Mouse (Mus musculus) megakaryocyte-erythroid progenitor cell, adult 5-6 weeks (primary cell): ENCODE measurements around the gene Mboat2. TPM values are rescaled to one million over a fixed set of nuclear protein-coding genes. Genes with fewer than 3 reads are reported as not detected.

Experiments used
- ATAC-seq: replicated peaks from 2 replicates; pipeline ENCODE4 v1.8.0; 2016; ENCODE audit warnings: mild to moderate bottlenecking, inconsistent platforms; ENCODE audit not compliant: severe bottlenecking, poor library complexity, low FRiP score, low TSS enrichment
- total RNA-seq, 2 experiments: library from RNA; stranded (forward) in 1 of 2; stranded (reverse) in 1 of 2; fragments of 200-1000, 215-1000 nt in 1 of 2; fragments of >200 nt in 1 of 2; fragmentation: Nextera tagmentation in 1 of 2; gene quantifications; 2 replicates each; pipeline ENCODE4 v1.2.3; 2014 to 2017

Gene Mboat2
- 16.7 and 19.5 TPM in 2 replicates for total RNA-seq (2014; fragmentation: Nextera tagmentation)
- 21.3 and 38.1 TPM in 2 replicates for total RNA-seq (2017)

GRCm38 (mm10) chr12:24830766-24831152 is at the start of gene Mboat2:
Gene Mboat2 (plus strand): TSS chr12:24830879.
- peak; percentile 50 for ATAC-seq

GRCm38 (mm10) chr12:24783735-24784134 is 46.9 kb upstream of the Mboat2 start:
- no peak for ATAC-seq

GRCm38 (mm10) chr12:24785882-24786281 is 44.8 kb upstream of the Mboat2 start:
- no peak for ATAC-seq

GRCm38 (mm10) chr12:24786316-24786715 is 44.4 kb upstream of the Mboat2 start:
- no peak for ATAC-seq

GRCm38 (mm10) chr12:24789659-24790058 is 41.0 kb upstream of the Mboat2 start:
- no peak for ATAC-seq

- peak; percentile 81 for ATAC-seq
Observed at GRCm38 (mm10) chr12:24811230-24811629, 19.4 kb upstream of the Mboat2 start.

GRCm38 (mm10) chr12:24811906-24812305 is 18.8 kb upstream of the Mboat2 start:
- ATAC-seq, result no peak

GRCm38 (mm10) chr12:24822831-24823230 is 7.8 kb upstream of the Mboat2 start:
- peak; percentile 57 for ATAC-seq

- ATAC-seq, result no peak
Observed at GRCm38 (mm10) chr12:24823636-24824354, 6.9 kb upstream of the Mboat2 start.

GRCm38 (mm10) chr12:24830086-24830485 is 593 bp upstream of the Mboat2 start:
- ATAC-seq, result no peak

- peak; percentile 75 for ATAC-seq
Observed at GRCm38 (mm10) chr12:24831153-24831963, 679 bp downstream of the Mboat2 start.

GRCm38 (mm10) chr12:24831964-24832427 is 1.3 kb downstream of the Mboat2 start:
- peak; percentile 23 for ATAC-seq

- no peak for ATAC-seq
Observed at GRCm38 (mm10) chr12:24832438-24832837, 1.8 kb downstream of the Mboat2 start.

GRCm38 (mm10) chr12:24837947-24838346 is 7.3 kb downstream of the Mboat2 start:
- no peak for ATAC-seq

GRCm38 (mm10) chr12:24841115-24841879 is 10.6 kb downstream of the Mboat2 start:
- no peak for ATAC-seq

GRCm38 (mm10) chr12:24842299-24842910 is 11.7 kb downstream of the Mboat2 start:
- no peak for ATAC-seq

GRCm38 (mm10) chr12:24843395-24844072 is 12.9 kb downstream of the Mboat2 start:
- ATAC-seq, result peak; percentile 60

GRCm38 (mm10) chr12:24845344-24845743 is 14.7 kb downstream of the Mboat2 start:
- ATAC-seq, result 0 out of 2 replicates have a peak, but pooled peaks have one; percentile 35

GRCm38 (mm10) chr12:24848107-24848506 is 17.4 kb downstream of the Mboat2 start:
- ATAC-seq, result no peak
